Mouse (Mus musculus) bone marrow, adult 2 months (tissue): ENCODE measurements around the gene Sox21. TPM values are rescaled to one million over a fixed set of nuclear protein-coding genes. Genes with fewer than 3 reads are reported as not detected.

Experiments used
- H3K27ac ChIP-seq: fragments of 200-500 bp; 2 replicates; pipeline ENCODE4 v1.5.1; 2012; ENCODE audit warnings: low read depth, mild to moderate bottlenecking, control low read depth, inconsistent platforms, low read length; ENCODE audit not compliant: control insufficient read depth, poor library complexity, insufficient read depth
- H3K4me1 ChIP-seq: fragments of 200-500 bp; 2 replicates; pipeline ENCODE4 v1.6.1; 2011; ENCODE audit warnings: low read length; ENCODE audit not compliant: control insufficient read depth, insufficient read depth
- H3K4me3 ChIP-seq: fragments of 200-500 bp; replicated peaks from 2 replicates; pipeline ENCODE3; 2011; ENCODE audit warnings: mild to moderate bottlenecking, low read depth, low read length, control low read depth; ENCODE audit not compliant: control insufficient read depth
- CTCF ChIP-seq: fragments of 200-500 bp; IDR thresholded peaks from 2 replicates; pipeline ENCODE4 v1.5.1; 2011; ENCODE audit warnings: low read length, control low read depth; ENCODE audit not compliant: control insufficient read depth, insufficient read depth
- POLR2A ChIP-seq: fragments of 200-500 bp; IDR thresholded peaks from 2 replicates; pipeline ENCODE4 v1.6.1; 2011; ENCODE audit warnings: low read depth, mild to moderate bottlenecking, control low read depth, low read length, borderline replicate concordance; ENCODE audit not compliant: control insufficient read depth
- WGBS: fragments of 180-500 bp; shearing (Covaris S2); methylation state at CpG from one replicate; pipeline ENCODE4 v1.1.7; 2018; 5-methylcytosine and 5-hydroxymethylcytosine counted together
- polyA plus RNA-seq: library from polyadenylated mRNA; stranded (reverse); fragments of >200 nt; gene quantifications from 2 replicates; pipeline ENCODE4 v1.2.4, GENCODE M21; 2011; ENCODE audit warnings: low replicate concordance; ENCODE audit not compliant: missing spikeins, insufficient read depth, insufficient read length

Sox21 gene
- 0.52 TPM in 1 of 2 replicates, not detected in the other for polyA plus RNA-seq

DNA sequence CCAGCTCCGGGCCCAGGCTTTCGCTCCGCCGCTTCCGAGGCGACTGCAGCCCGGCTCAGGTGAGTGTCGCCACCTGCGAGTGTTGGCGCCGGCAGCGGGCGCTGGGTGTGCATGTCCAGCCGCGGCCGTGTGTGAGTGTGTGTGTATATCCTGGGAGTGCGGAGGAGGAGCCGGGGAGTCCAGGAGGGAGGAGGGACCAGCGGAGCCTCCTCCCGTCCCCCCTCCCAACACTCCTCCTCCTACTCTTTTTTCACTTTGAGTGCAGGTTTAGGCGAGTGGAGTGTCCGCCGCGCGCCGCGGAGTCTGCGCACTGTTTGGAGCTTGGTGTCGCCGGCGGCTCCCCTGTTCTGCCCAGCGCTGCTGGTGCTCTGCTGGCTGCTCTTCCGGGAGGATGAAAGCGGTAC lies at the start of gene Sox21:
TSS of gene Sox21 (minus strand) at position 145 of the 404 bp plus-strand sequence.
- Histone ChIP-seq H3K4me3 (no peak within 1 kb of the TSS), H3K27ac (no peak within 1 kb of the TSS; the same call in 1 of the 2 replicates), H3K4me1 (no peaks in the 10 kb centered on the region)
- TF ChIP-seq CTCF (no peak), POLR2A (no peak)
- WGBS, result under 1% methylated on average over 34 of the region's 34 CpGs

DNA sequence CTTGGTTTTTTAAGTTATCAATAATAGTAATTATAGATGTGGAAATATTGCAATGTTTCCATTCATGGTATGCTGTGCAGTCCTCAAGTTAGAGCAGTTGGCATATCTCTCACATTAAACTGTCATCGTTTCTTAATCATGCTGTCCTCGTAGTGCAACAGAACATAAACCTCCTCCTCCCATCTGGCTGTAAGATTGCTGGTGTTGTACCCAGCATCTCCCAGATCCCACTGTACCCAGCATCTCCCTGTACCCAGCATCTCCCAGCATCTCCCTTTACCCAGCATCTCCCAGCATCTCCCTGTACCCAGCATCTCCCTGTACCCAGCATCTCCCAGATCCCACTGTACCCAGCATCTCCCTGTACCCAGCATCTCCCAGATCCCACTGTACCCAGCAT lies 49.3 kb upstream of the Sox21 start:
- Histone ChIP-seq H3K4me3 (no peak overlapping the region), H3K4me1 (no peaks in the 10 kb centered on the region; the same call in 1 of the 2 replicates), H3K27ac (no peak overlapping the region)
- 85% methylated on average over 2 of the region's 2 CpGs for WGBS
- no peak for TF ChIP-seq CTCF
- TF ChIP-seq POLR2A, result no peak

DNA sequence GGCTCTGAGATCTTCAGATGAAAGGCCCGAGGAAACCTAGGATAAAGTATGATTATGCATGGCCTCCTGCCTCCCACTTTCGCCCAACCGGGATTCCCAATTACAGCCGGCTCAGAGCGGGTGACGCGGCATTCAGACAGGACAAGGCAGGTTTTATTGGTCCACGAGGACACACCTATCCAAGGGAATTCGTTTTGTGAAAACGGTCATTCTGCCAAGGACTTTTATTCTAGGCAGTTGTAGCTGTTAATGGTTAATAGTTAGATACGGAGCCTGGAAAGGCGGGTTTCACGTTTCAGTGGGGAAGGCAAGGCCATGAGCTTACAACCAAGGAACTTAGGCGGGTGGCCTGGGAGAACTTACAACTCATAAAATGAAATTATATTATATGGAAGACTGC lies 46.1 kb upstream of the Sox21 start:
- Histone ChIP-seq H3K4me3 (no peak overlapping the region), H3K4me1 (no peaks in the 10 kb centered on the region; the same call in 1 of the 2 replicates), H3K27ac (no peak overlapping the region)
- no peak for TF ChIP-seq CTCF
- TF ChIP-seq POLR2A, result no peak
- WGBS, result 86% methylated on average over 14 of the region's 14 CpGs

DNA sequence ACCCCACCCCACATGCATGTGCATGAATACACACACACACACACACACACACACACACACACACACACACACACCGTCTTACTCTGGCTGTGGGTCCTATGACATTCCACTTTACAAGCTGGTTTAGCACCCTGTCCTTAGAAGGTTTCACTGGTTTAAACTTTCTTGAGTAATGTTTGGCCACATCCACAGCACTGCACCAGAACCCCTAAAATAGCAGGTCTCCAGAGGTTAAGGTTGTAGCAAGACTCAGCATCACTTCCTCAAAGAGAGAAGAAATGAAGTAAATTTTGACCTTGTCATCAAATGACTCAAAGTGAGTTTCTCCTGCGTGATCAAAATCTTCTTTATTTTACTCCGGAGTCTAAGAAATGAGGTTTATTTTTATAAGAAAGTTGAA lies 45.4 kb upstream of the Sox21 start:
- TF ChIP-seq CTCF, result no peak
- no peak for TF ChIP-seq POLR2A
- H3K4me3 ChIP-seq, result no peak overlapping the region
- H3K4me1 ChIP-seq, result no peaks in the 10 kb centered on the region; the same call in 1 of the 2 replicates
- 64% methylated on average over 3 of the region's 3 CpGs for WGBS
- no peak overlapping the region for H3K27ac ChIP-seq

DNA sequence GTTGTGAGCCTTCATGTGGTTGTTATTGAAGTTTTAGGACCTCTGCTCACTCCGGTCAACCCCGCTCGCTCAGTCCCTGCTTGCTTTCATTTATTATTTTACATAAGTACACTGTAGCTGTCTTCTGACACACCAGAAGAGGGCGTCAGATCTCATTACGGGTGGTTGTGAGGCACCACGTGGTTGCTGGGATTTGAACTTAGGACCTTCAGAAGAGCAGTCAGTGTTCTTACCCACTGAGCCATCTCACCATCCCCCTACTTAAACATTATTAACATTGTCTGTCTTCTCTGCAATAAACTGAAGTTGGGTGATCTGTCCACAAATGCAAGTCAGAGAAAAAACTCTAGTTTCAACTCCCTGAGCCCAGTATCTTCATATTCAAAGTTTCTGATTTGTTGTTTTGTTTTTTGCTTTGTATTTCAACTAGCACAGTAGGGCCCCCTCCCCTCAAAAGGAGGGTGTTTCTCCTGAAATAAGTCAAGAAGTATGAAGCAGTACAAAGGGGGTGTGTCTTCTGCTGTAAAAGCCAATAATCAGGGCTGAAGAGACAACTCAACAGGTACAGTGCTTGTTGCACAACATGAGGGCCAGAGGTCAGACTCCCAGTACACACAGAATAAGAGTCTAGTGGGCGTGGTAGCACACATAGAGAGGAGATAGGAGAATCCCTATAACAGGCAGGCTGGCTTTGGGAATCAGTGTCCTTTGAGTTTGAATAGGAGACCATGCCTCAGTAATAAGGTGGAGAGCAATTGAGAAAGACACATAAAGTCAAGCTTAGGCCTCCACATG lies 41.1 kb upstream of the Sox21 start:
- Histone ChIP-seq H3K27ac (no peak overlapping the region), H3K4me1 (no peaks in the 10 kb centered on the region; the same call in 1 of the 2 replicates), H3K4me3 (no peak overlapping the region)
- 74% methylated on average over 7 of the region's 7 CpGs for WGBS
- no peak for TF ChIP-seq POLR2A
- TF ChIP-seq CTCF, result no peak

DNA sequence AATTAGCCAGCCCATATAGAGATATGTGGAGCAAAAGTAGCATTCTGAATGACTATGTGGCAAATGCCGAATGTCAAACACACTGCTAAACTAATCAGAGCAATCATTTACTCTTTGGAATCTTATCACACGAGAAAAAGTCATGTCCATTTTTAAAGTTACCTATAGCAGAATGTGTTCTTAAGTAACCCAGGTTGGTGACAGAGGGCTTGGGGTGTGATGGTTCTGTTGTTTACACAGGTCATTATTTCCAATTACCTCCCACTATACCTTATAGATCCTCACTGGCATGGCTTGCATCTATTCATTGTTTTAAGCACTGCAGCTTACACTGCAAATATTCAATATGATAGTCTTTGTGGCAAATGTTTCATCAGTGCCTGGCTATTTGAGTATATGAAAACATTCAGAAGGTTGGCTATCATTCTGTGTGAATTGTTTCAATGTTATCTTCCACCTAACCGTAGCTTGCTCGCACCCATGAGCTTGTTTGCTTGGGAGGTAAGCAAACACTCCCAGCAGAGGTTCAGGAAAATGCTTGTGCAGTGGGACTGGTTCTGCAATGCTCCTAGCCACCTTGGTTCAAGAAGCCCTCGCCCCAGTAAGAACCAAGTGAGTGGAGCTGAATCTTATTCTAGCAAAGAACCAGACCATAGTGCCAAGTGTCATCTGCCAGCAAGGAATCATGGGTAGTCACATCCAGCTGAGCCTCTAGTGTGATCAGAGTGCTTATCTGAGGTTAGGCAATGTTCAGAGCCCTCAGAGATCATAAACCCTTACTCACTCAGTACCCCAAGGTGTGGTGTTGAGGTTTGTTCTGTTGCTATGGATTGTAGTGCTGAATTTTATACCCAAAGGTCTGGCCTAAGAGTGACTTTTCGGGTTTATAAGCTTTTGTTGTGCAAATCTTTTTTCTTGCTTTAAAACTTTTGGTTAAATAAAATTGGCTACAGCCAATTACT lies 36.0 kb upstream of the Sox21 start:
- TF ChIP-seq POLR2A, result no peak
- TF ChIP-seq CTCF, result no peak
- Histone ChIP-seq H3K4me3 (no peak overlapping the region), H3K27ac (no peak overlapping the region), H3K4me1 (no peaks in the 10 kb centered on the region)
- 72% methylated on average over 6 of the region's 6 CpGs for WGBS

DNA sequence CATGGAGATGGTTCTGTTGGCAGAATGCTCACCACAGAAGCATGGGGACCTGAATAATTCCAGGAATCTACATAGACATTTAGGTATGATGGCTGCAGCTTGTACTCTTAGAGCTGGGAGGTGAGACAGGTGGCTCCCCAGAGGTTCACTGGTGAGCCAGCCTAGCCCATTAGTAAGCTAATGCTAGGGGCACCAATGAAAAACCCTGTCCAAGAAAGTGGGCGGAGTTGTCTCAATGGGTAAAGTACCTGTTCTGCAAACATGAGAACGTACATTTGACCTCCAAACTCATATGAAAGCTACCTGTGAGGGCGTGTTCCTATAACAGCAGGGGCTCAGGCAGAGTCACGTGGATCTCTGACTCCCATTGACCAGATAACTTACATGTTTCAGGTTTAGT lies 32.0 kb upstream of the Sox21 start:
- no peak for TF ChIP-seq CTCF
- no peak for TF ChIP-seq POLR2A
- no peak overlapping the region for H3K4me3 ChIP-seq
- H3K27ac ChIP-seq, result no peak overlapping the region
- H3K4me1 ChIP-seq, result no peaks in the 10 kb centered on the region
- 81% methylated on average over 4 of the region's 4 CpGs for WGBS

DNA sequence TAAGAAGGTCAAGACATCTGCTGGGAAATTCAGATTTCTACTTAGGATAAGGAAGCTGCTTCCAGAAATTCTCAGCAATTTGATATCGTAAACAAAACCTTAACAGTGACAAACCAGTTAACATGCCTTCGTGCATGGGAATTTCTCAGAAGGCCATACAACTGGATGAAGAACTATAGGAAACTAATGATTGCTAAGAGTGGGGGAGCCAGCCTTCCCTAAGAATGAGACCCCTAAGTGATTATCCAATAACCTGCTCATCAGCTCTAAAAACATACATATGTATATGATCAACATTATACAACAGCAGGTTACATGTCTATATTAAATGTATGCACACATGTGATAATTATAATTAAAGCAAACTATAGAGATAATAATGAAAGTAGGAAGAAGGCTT lies 29.8 kb upstream of the Sox21 start, which contains the start of gene Gm9376:
TSS of gene Gm9376 (plus strand) at position 301 of the 400 bp plus-strand sequence.
- no peaks in the 10 kb centered on the region for H3K4me1 ChIP-seq
- 79% methylated on average over 2 of the region's 2 CpGs for WGBS
- H3K27ac ChIP-seq, result no peak within 1 kb of the TSS
- TF ChIP-seq CTCF (no peak), POLR2A (no peak)
- no peak within 1 kb of the TSS for H3K4me3 ChIP-seq
